Mouse (Mus musculus) heart, adult 2 months (tissue): Measurements from ENCODE around the gene Mlh1.

Experiments used
- CTCF ChIP-seq: fragments of 200-600 bp; IDR thresholded peaks from 2 replicates; pipeline ENCODE4 v1.8.1; 2022; ENCODE audit warnings: antibody characterized with exemption, mild to moderate bottlenecking, moderate library complexity
- EP300 ChIP-seq: fragments of 200-500 bp; IDR thresholded peaks from 2 replicates; pipeline ENCODE4 v1.6.1; 2011; ENCODE audit warnings: low read depth, low read length, control low read depth; ENCODE audit not compliant: insufficient read depth
- POLR2A ChIP-seq: fragments of 200-500 bp; IDR thresholded peaks from 2 replicates; pipeline ENCODE4 v1.6.1; 2011; ENCODE audit warnings: mild to moderate bottlenecking, low read depth, low read length, control low read depth; ENCODE audit not compliant: insufficient read depth

- TF ChIP-seq CTCF (no peak), EP300 (no peak), POLR2A (no peak)
Observed at GRCm38 (mm10) chr9:111304036-111304435, 32.4 kb upstream of the Mlh1 start.
